Mouse (Mus musculus): ENCODE data around the gene Eif3a. TPM values are rescaled to one million over a fixed set of nuclear protein-coding genes. Genes with fewer than 3 reads are reported as not detected.

Eif3a gene
- 100 to 1,000 TPM; 104 to 107 TPM for total RNA-seq (2021)

- intact Hi-C loops (cut with DNase I): loop anchor here (2.0 kb wide), 1 partner anchor 20 kb away; the partner anchor contains the start of gene Fam45a
Measured at GRCm38 (mm10) chr19:60790551-60791161, at the start of gene Eif3a. TSS of gene Eif3a (minus strand) at chr19:60790658.

GRCm38 (mm10) chr19:60837747-60838146, 47.3 kb upstream of the Eif3a start:
- intact Hi-C loops (cut with DNase I): loop anchor here (2.0 kb wide), 1 partner anchor 259 kb away; no protein-coding TSS in a partner anchor
- DNase-seq: peak; percentile 66 to 78

More at GRCm38 (mm10) chr19:60790551-60791161, at the start of gene Eif3a:
- DNase-seq: peak; percentile 93 to 96

GRCm38 (mm10) chr19:60818677-60819076, 28.2 kb upstream of the Eif3a start:
- DNase-seq: no peak
- intact Hi-C loops (cut with DNase I): no loop called here

- no peak for DNase-seq
Measured at GRCm38 (mm10) chr19:60813133-60813532, 22.7 kb upstream of the Eif3a start.

GRCm38 (mm10) chr19:60812036-60812389, 21.6 kb upstream of the Eif3a start:
- DNase-seq: no peak
- intact Hi-C loops (cut with DNase I): no loop called here

More at GRCm38 (mm10) chr19:60813133-60813532, 22.7 kb upstream of the Eif3a start:
- intact Hi-C loops (cut with DNase I): no loop called here

GRCm38 (mm10) chr19:60811098-60812035, 20.9 kb upstream of the Eif3a start, which contains the start of gene Fam45a:
TSS of gene Fam45a (plus strand) at chr19:60811585.
- peak; percentile 91 for DNase-seq
- intact Hi-C loops (cut with DNase I): loop anchor here (1.0 to 2.0 kb wide), 2 partner anchors 17 to 21 kb away; partner anchors contain the start of gene Eif3a

GRCm38 (mm10) chr19:60809927-60810326, 19.5 kb upstream of the Eif3a start:
- no peak for DNase-seq
- intact Hi-C loops (cut with DNase I): loop anchor here (2.0 kb wide), 1 partner anchor 19 kb away; the partner anchor contains the start of gene Eif3a

- intact Hi-C loops (cut with DNase I): no loop called here
Measured at GRCm38 (mm10) chr19:60804903-60805302, 14.4 kb upstream of the Eif3a start.

GRCm38 (mm10) chr19:60799867-60800569, 9.6 kb upstream of the Eif3a start:
- DNase-seq: no peak
- intact Hi-C loops (cut with DNase I): no loop called here

More at GRCm38 (mm10) chr19:60804903-60805302, 14.4 kb upstream of the Eif3a start:
- DNase-seq: no peak

GRCm38 (mm10) chr19:60797415-60797814, 7.0 kb upstream of the Eif3a start:
- intact Hi-C loops (cut with DNase I): no loop called here
- no peak for DNase-seq

GRCm38 (mm10) chr19:60795244-60795643, 4.8 kb upstream of the Eif3a start:
- DNase-seq: no peak
- intact Hi-C loops (cut with DNase I): no loop called here

GRCm38 (mm10) chr19:60793170-60793707, 2.8 kb upstream of the Eif3a start:
- no peak for DNase-seq
- intact Hi-C loops (cut with DNase I): no loop called here

GRCm38 (mm10) chr19:60791164-60791563, 706 bp upstream of the Eif3a start:
- no peak for DNase-seq
- intact Hi-C loops (cut with DNase I): loop anchor here (2.0 kb wide), 1 partner anchor 20 kb away; the partner anchor contains the start of gene Fam45a

- intact Hi-C loops (cut with DNase I): loop anchor here (2.0 kb wide), 1 partner anchor 21 kb away; the partner anchor contains the start of gene Fam45a
- peak; percentile 45 to 71 for DNase-seq
Measured at GRCm38 (mm10) chr19:60789919-60790506, 445 bp downstream of the Eif3a start.

- intact Hi-C loops (cut with DNase I): no loop called here
- no peak for DNase-seq
Measured at GRCm38 (mm10) chr19:60789452-60789851, 1.0 kb downstream of the Eif3a start.

- intact Hi-C loops (cut with DNase I): no loop called here
- no peak for DNase-seq
Measured at GRCm38 (mm10) chr19:60788214-60788960, 2.1 kb downstream of the Eif3a start.

- intact Hi-C loops (cut with DNase I): no loop called here
- DNase-seq: no peak
Measured at GRCm38 (mm10) chr19:60787465-60788150, 2.9 kb downstream of the Eif3a start.

GRCm38 (mm10) chr19:60784712-60785111, 5.7 kb downstream of the Eif3a start:
- intact Hi-C loops (cut with DNase I): no loop called here

More at GRCm38 (mm10) chr19:60784712-60785111, 5.7 kb downstream of the Eif3a start:
- no peak for DNase-seq

Measured in heart, postnatal 36 days (tissue).